Mouse (Mus musculus) neural tube, embryonic 15.5 days (tissue): Measurements from ENCODE around the gene AI413582. TPM values are rescaled to one million over a fixed set of nuclear protein-coding genes. Genes with fewer than 3 reads are reported as not detected.

Source experiments
- ATAC-seq: fragments of 200-750 bp; cut with Nextera tagmentation; 2 replicates; pipeline ENCODE4 v1.8.0; 2017; ENCODE audit warnings: mild to moderate bottlenecking, moderate TSS enrichment, moderate library complexity; ENCODE audit not compliant: low FRiP score
- H3K27ac ChIP-seq: fragments of 300-500 bp; sonication (generic); replicated peaks from 2 replicates; pipeline ENCODE4 v1.5.1; 2015; ENCODE audit warnings: mild to moderate bottlenecking, inconsistent platforms
- H3K27me3 ChIP-seq: fragments of 300-500 bp; sonication (generic); replicated peaks from 2 replicates; pipeline ENCODE4 v1.6.1; 2015; ENCODE audit warnings: inconsistent platforms
- H3K36me3 ChIP-seq: fragments of 300-500 bp; sonication (generic); 2 replicates; pipeline ENCODE4 v1.6.1; 2015; ENCODE audit warnings: inconsistent platforms
- H3K4me1 ChIP-seq: fragments of 300-500 bp; sonication (generic); 2 replicates; pipeline ENCODE4 v1.6.1; 2015; ENCODE audit warnings: inconsistent platforms
- H3K4me2 ChIP-seq: fragments of 300-500 bp; sonication (generic); 2 replicates; pipeline ENCODE4 v1.6.1; 2015; ENCODE audit warnings: inconsistent platforms, mild to moderate bottlenecking, moderate library complexity
- H3K4me3 ChIP-seq: fragments of 300-500 bp; sonication (generic); replicated peaks from 2 replicates; pipeline ENCODE4 v1.5.1; 2015; ENCODE audit warnings: mild to moderate bottlenecking, inconsistent platforms
- H3K9ac ChIP-seq: fragments of 300-500 bp; sonication (generic); replicated peaks from 2 replicates; pipeline ENCODE4 v1.6.1; 2015; ENCODE audit warnings: mild to moderate bottlenecking, inconsistent platforms
- H3K9me3 ChIP-seq: fragments of 300-500 bp; sonication (generic); replicated peaks from 2 replicates; pipeline ENCODE4 v1.6.1; 2016; ENCODE audit warnings: inconsistent platforms
- WGBS: fragments of 180-500 bp; shearing (Covaris S2); methylation state at CpG from one replicate; pipeline ENCODE4 v1.1.7; 2015; ENCODE audit warnings: mixed read lengths; 5-methylcytosine and 5-hydroxymethylcytosine counted together
- polyA plus RNA-seq: library from polyadenylated mRNA; unstranded; fragments of >200 nt; fragmentation: Nextera tagmentation; extraction: Ambion mirVana; gene quantifications from 2 replicates; pipeline ENCODE4 v1.2.1, GENCODE M21; 2015

AI413582 gene
- polyA plus RNA-seq, 1 experiment from 2014 or later: 74.9 TPM

GRCm38 (mm10) chr17:27578487-27578886, 12.9 kb upstream of the AI413582 start:
- H3K36me3 ChIP-seq: peaks cover 62% of the 10 kb centered on the region
- 83% methylated on average over 10 of the region's 10 CpGs for WGBS
- no peak for ATAC-seq
- no peak overlapping the region for H3K4me3 ChIP-seq
- H3K27ac ChIP-seq: peak overlapping the region; percentile 64
- no peak overlapping the region for H3K4me2 ChIP-seq
- no peak overlapping the region for H3K9ac ChIP-seq
- no peaks in the 10 kb centered on the region for H3K9me3 ChIP-seq
- H3K4me1 ChIP-seq: peaks cover 23% of the 10 kb centered on the region
- H3K27me3 ChIP-seq: no peaks in the 10 kb centered on the region

GRCm38 (mm10) chr17:27577468-27577867, 11.9 kb upstream of the AI413582 start:
- no peak overlapping the region for H3K4me2 ChIP-seq
- 0 out of 2 replicates have a peak overlapping the region, but pooled peaks have one; percentile 33 for H3K27ac ChIP-seq
- ATAC-seq: 0 out of 2 replicates have a peak, but pooled peaks have one; percentile 29
- H3K27me3 ChIP-seq: no peaks in the 10 kb centered on the region
- no peaks in the 10 kb centered on the region for H3K9me3 ChIP-seq
- peaks cover 23% of the 10 kb centered on the region for H3K4me1 ChIP-seq
- H3K4me3 ChIP-seq: no peak overlapping the region
- H3K36me3 ChIP-seq: peaks cover 52% of the 10 kb centered on the region
- 62% methylated on average over 6 of the region's 6 CpGs for WGBS
- H3K9ac ChIP-seq: no peak overlapping the region

- H3K9ac ChIP-seq: no peak overlapping the region
- ATAC-seq: no peak
- H3K27me3 ChIP-seq: no peaks in the 10 kb centered on the region
- H3K9me3 ChIP-seq: no peaks in the 10 kb centered on the region
- no peak overlapping the region for H3K4me2 ChIP-seq
- H3K27ac ChIP-seq: peak overlapping the region; percentile 45; the same call in 1 of the 2 replicates
- H3K4me3 ChIP-seq: no peak overlapping the region
- peaks cover 23% of the 10 kb centered on the region for H3K4me1 ChIP-seq
- peaks cover 42% of the 10 kb centered on the region for H3K36me3 ChIP-seq
- WGBS: 87% methylated on average over 7 of the region's 7 CpGs
These were observed 10.5 kb upstream of the AI413582 start for GRCm38 (mm10) chr17:27576056-27576455.

GRCm38 (mm10) chr17:27575116-27575776, 9.7 kb upstream of the AI413582 start:
- 46% methylated on average over 10 of the region's 10 CpGs for WGBS
- Histone ChIP-seq H3K27me3 (no peaks in the 10 kb centered on the region), H3K4me2 (no peak overlapping the region), H3K36me3 (peaks cover 34% of the 10 kb centered on the region), H3K4me1 (peaks cover 23% of the 10 kb centered on the region), H3K4me3 (no peak overlapping the region), H3K27ac (peak overlapping the region; percentile 45), H3K9ac (no peak overlapping the region), H3K9me3 (no peaks in the 10 kb centered on the region)
- no peak for ATAC-seq

- H3K27me3 ChIP-seq: no peaks in the 10 kb centered on the region
- H3K9ac ChIP-seq: no peak overlapping the region
- H3K4me2 ChIP-seq: no peak overlapping the region
- no peaks in the 10 kb centered on the region for H3K9me3 ChIP-seq
- peak overlapping the region; percentile 45 for H3K27ac ChIP-seq
- WGBS: 89% methylated on average over 16 of the region's 16 CpGs
- no peak overlapping the region for H3K4me3 ChIP-seq
- ATAC-seq: no peak
- H3K36me3 ChIP-seq: peaks cover 28% of the 10 kb centered on the region
- peaks cover 22% of the 10 kb centered on the region for H3K4me1 ChIP-seq
These were observed 9.0 kb upstream of the AI413582 start for GRCm38 (mm10) chr17:27574470-27575115.

- Histone ChIP-seq H3K4me1 (peaks cover 20% of the 10 kb centered on the region), H3K4me2 (no peak overlapping the region), H3K27me3 (no peaks in the 10 kb centered on the region), H3K36me3 (peaks cover 21% of the 10 kb centered on the region), H3K9me3 (no peaks in the 10 kb centered on the region), H3K4me3 (no peak overlapping the region), H3K9ac (no peak overlapping the region), H3K27ac (no peak overlapping the region)
- 87% methylated on average over 10 of the region's 10 CpGs for WGBS
- ATAC-seq: no peak
These were observed 8.3 kb upstream of the AI413582 start for GRCm38 (mm10) chr17:27573772-27574320.

- H3K4me1 ChIP-seq: peaks cover 21% of the 10 kb centered on the region
- no peak for ATAC-seq
- H3K9me3 ChIP-seq: no peaks in the 10 kb centered on the region
- no peak overlapping the region; the same call in 1 of the 2 replicates for H3K9ac ChIP-seq
- 83% methylated on average over 8 of the region's 8 CpGs for WGBS
- no peaks in the 10 kb centered on the region for H3K27me3 ChIP-seq
- H3K4me3 ChIP-seq: no peak overlapping the region
- no peak overlapping the region for H3K27ac ChIP-seq
- no peak overlapping the region for H3K4me2 ChIP-seq
- peaks cover 9% of the 10 kb centered on the region; the same call in 1 of the 2 replicates for H3K36me3 ChIP-seq
These were observed 5.8 kb upstream of the AI413582 start for GRCm38 (mm10) chr17:27571315-27571714.

GRCm38 (mm10) chr17:27568228-27568627, 2.7 kb upstream of the AI413582 start:
- Histone ChIP-seq H3K36me3 (no peaks in the 10 kb centered on the region), H3K4me1 (peaks cover 33% of the 10 kb centered on the region), H3K4me3 (no peak overlapping the region), H3K4me2 (no peak overlapping the region), H3K27me3 (no peaks in the 10 kb centered on the region), H3K27ac (no peak overlapping the region), H3K9ac (no peak overlapping the region), H3K9me3 (no peaks in the 10 kb centered on the region)
- ATAC-seq: no peak
- WGBS: 87% methylated on average over 5 of the region's 5 CpGs

- Histone ChIP-seq H3K36me3 (peaks cover 8% of the 10 kb centered on the region; the same call in 1 of the 2 replicates), H3K4me1 (peaks cover 41% of the 10 kb centered on the region), H3K4me2 (peak overlapping the region; percentile 88), H3K27ac (peak overlapping the region; percentile 78), H3K4me3 (peak overlapping the region; percentile 79), H3K9me3 (no peaks in the 10 kb centered on the region), H3K9ac (peak overlapping the region; percentile 79), H3K27me3 (no peaks in the 10 kb centered on the region)
- peak; percentile 42 for ATAC-seq
- under 1% methylated on average over 13 of the region's 13 CpGs for WGBS
These were observed 349 bp upstream of the AI413582 start for GRCm38 (mm10) chr17:27565942-27566267.

- Histone ChIP-seq H3K9me3 (no peaks in the 10 kb centered on the region), H3K4me3 (peak overlapping the region; percentile 79), H3K27me3 (no peaks in the 10 kb centered on the region), H3K9ac (peak overlapping the region; percentile 79), H3K4me1 (peaks cover 43% of the 10 kb centered on the region), H3K27ac (peak overlapping the region; percentile 80), H3K36me3 (peaks cover 8% of the 10 kb centered on the region; the same call in 1 of the 2 replicates), H3K4me2 (peak overlapping the region; percentile 88)
- no peak for ATAC-seq
- WGBS: 11% methylated on average over 19 of the region's 20 CpGs
These were observed 979 bp downstream of the AI413582 start for GRCm38 (mm10) chr17:27564391-27565162.

- WGBS: 50% methylated on average over 7 of the region's 7 CpGs
- H3K4me3 ChIP-seq: 0 out of 2 replicates have a peak overlapping the region, but pooled peaks have one; percentile 79
- H3K36me3 ChIP-seq: peaks cover 8% of the 10 kb centered on the region; the same call in 1 of the 2 replicates
- no peaks in the 10 kb centered on the region for H3K27me3 ChIP-seq
- ATAC-seq: no peak
- H3K9me3 ChIP-seq: no peaks in the 10 kb centered on the region
- peak overlapping the region; percentile 79; the same call in 1 of the 2 replicates for H3K9ac ChIP-seq
- H3K4me1 ChIP-seq: peaks cover 48% of the 10 kb centered on the region
- peak overlapping the region; percentile 88 for H3K4me2 ChIP-seq
- H3K27ac ChIP-seq: no peak overlapping the region
These were observed 1.7 kb downstream of the AI413582 start for GRCm38 (mm10) chr17:27563771-27564244.
